Mouse (Mus musculus): ENCODE measurements around the gene Pfas.
"Not testable (repeated sequence)": the region's sequence is repeated elsewhere in the genome, so short reads cannot be mapped to it uniquely, and the experiment has no call there.

Pfas gene

GRCm38 (mm10) chr11:68940516-68940915 is 67.7 kb downstream of the Pfas start:
- no peak for DNase-seq (ENCODE audit: low read depth, low spot score)

GRCm38 (mm10) chr11:68939451-68940304 is 68.6 kb downstream of the Pfas start:
- DNase-seq (ENCODE audit: low read depth, low spot score), result peak; percentile 89

- not testable (repeated sequence) for DNase-seq (ENCODE audit: low read depth, low spot score)
Measured at GRCm38 (mm10) chr11:68936951-68937350, 71.3 kb downstream of the Pfas start.
